Comparison of ENCODE assay signal across 8 mouse cellular contexts in genomic region chr5:122285029-122285766, GRCm38 (mm10). TPM values are rescaled to one million over a fixed set of nuclear protein-coding genes. Genes with fewer than 3 reads are reported as not detected.
DNase-seq lines count a peak whose midpoint lies in the region; ATAC-seq and TF ChIP-seq lines count a peak whose summit lies in the region.

No protein-coding gene starts in this region.

- peak; percentile 55 for TF ChIP-seq CTCF in intestine, postnatal 0 days (IDR thresholded peaks at IDR 0.05; ENCODE audit: low read depth)

- 0 out of 2 replicates have a peak, but pooled peaks cover 16% of the 10 kb centered on the region for H3K4me1 ChIP-seq in intestine, postnatal 0 days (replicated peaks; ENCODE audit: control insufficient read depth, insufficient read depth, low read length)
- peaks cover 45% of the 10 kb centered on the region for H3K4me1 ChIP-seq in liver, embryonic 16.5 days (ENCODE audit: control insufficient read depth, low read depth, low read length)
- peaks cover 12% of the 10 kb centered on the region for H3K4me1 ChIP-seq in neural tube, embryonic 14.5 days (ENCODE audit: control insufficient read depth, insufficient read depth, low read length)

- WGBS in intestine, postnatal 0 days, result under 1% methylated on average over 34 of the region's 34 CpGs
- under 1% methylated on average over 34 of the region's 34 CpGs for WGBS in liver, embryonic 16.5 days (ENCODE audit: insufficient replicate concordance)
- WGBS in neural tube, embryonic 14.5 days, result under 1% methylated on average over 32 of the region's 34 CpGs

- no peaks in the 10 kb centered on the region for H3K9me3 ChIP-seq in intestine, postnatal 0 days (ENCODE audit: control insufficient read depth)
- no peaks in the 10 kb centered on the region for H3K9me3 ChIP-seq in liver, embryonic 16.5 days (replicated peaks; ENCODE audit: control insufficient read depth, low read length)
- no peaks in the 10 kb centered on the region for H3K9me3 ChIP-seq in neural tube, embryonic 14.5 days (ENCODE audit: control insufficient read depth, low read length)

- no peaks in the 10 kb centered on the region for H3K27me3 ChIP-seq in intestine, postnatal 0 days (replicated peaks; ENCODE audit: control insufficient read depth, insufficient read depth, low read length)
- peaks cover 5% of the 10 kb centered on the region; the same call in 1 of the 2 replicates for H3K27me3 ChIP-seq in liver, embryonic 16.5 days (ENCODE audit: control insufficient read depth, insufficient read depth, low read depth, low read length)
- peaks cover 2% of the 10 kb centered on the region for H3K27me3 ChIP-seq in neural tube, embryonic 14.5 days (ENCODE audit: control insufficient read depth, insufficient read depth, low read length)

- peak; percentile 43 for DNase-seq in urinary bladder, postnatal 25 days (ENCODE audit: low spot score)
- no peak for DNase-seq in urinary bladder, adult 2 months (ENCODE audit: low spot score)
- DNase-seq in cerebellum, postnatal 36 days, result peak; percentile 60 to 68
- peak; percentile 63 for DNase-seq in gastrocnemius, postnatal 25 days
- peak; percentile 57 for DNase-seq in yolk sac, embryonic 10.5 days (ENCODE audit: low spot score)

- H3K36me3 ChIP-seq in intestine, postnatal 0 days (ENCODE audit: control insufficient read depth, insufficient read depth), result no peaks in the 10 kb centered on the region
- H3K36me3 ChIP-seq in liver, embryonic 16.5 days (ENCODE audit: control insufficient read depth, insufficient read depth), result peaks cover 6% of the 10 kb centered on the region; the same call in 1 of the 2 replicates
- no peaks in the 10 kb centered on the region for H3K36me3 ChIP-seq in neural tube, embryonic 14.5 days (ENCODE audit: control insufficient read depth, insufficient read depth, low read length)

- peak overlapping the region; percentile 100 for H3K4me3 ChIP-seq in intestine, postnatal 0 days (ENCODE audit: low read depth, low read length)
- peak overlapping the region; percentile 95 for H3K4me3 ChIP-seq in liver, embryonic 16.5 days (ENCODE audit: low read depth, low read length)
- H3K4me3 ChIP-seq in neural tube, embryonic 14.5 days (ENCODE audit: low read depth, low read length), result peak overlapping the region; percentile 93

- ATAC-seq in intestine, postnatal 0 days, result peak; percentile 15; the same call in 1 of the 2 replicates
- no peak for ATAC-seq in liver, embryonic 16.5 days (ENCODE audit: low read depth)
- ATAC-seq in neural tube, embryonic 14.5 days (ENCODE audit: low read depth), result peak; percentile 19; the same call in 1 of the 2 replicates

- peak overlapping the region; percentile 82 for H3K27ac ChIP-seq in intestine, postnatal 0 days (ENCODE audit: low read depth, low read length)
- peak overlapping the region; percentile 50 for H3K27ac ChIP-seq in liver, embryonic 16.5 days (ENCODE audit: low read length)
- peak overlapping the region; percentile 88 for H3K27ac ChIP-seq in neural tube, embryonic 14.5 days (ENCODE audit: low read depth, low read length)

- H3K4me2 ChIP-seq in intestine, postnatal 0 days (replicated peaks; ENCODE audit: low read depth), result peak overlapping the region; percentile 94
- H3K4me2 ChIP-seq in liver, embryonic 16.5 days (ENCODE audit: low read depth, low read length), result peak overlapping the region; percentile 93
- peak overlapping the region; percentile 89 for H3K4me2 ChIP-seq in neural tube, embryonic 14.5 days (ENCODE audit: low read depth, low read length)

- H3K9ac ChIP-seq in intestine, postnatal 0 days (ENCODE audit: low read depth, low read length), result peak overlapping the region; percentile 97
- H3K9ac ChIP-seq in liver, embryonic 16.5 days (ENCODE audit: low read depth, low read length), result peak overlapping the region; percentile 90
- peak overlapping the region; percentile 94 for H3K9ac ChIP-seq in neural tube, embryonic 14.5 days (replicated peaks; ENCODE audit: low read depth, low read length)

RNA-seq across cellular contexts. Expression of gene Pptc7, which starts 1.0 kb away (rescaled TPM):
- 22.6 and 25.2 TPM in 2 replicates for polyA plus RNA-seq in urinary bladder, adult 2 months (2012; rRNA removed)
- 10 to 100 TPM; 78.9 to 87.0 TPM for total RNA-seq in gastrocnemius, postnatal 25 days (2021)
- polyA plus RNA-seq in intestine, postnatal 0 days (2015; fragmentation: Nextera tagmentation; extraction: Ambion mirVana), result 13.0 and 13.6 TPM in 2 replicates
- polyA plus RNA-seq in liver, embryonic 16.5 days (2015; fragmentation: Nextera tagmentation; extraction: Ambion mirVana), result 3.4 and 4.1 TPM in 2 replicates
- 9.2 and 9.9 TPM in 2 replicates for polyA plus RNA-seq in neural tube, embryonic 14.5 days (2014; fragmentation: Nextera tagmentation; extraction: Ambion mirVana)

RNA-seq across cellular contexts. Expression of gene Tctn1, which starts 20.9 kb away (rescaled TPM):
- 15.6 and 17.7 TPM in 2 replicates for polyA plus RNA-seq in urinary bladder, adult 2 months (2012; rRNA removed)
- 1 to 10 TPM; 1.9 to 2.2 TPM for total RNA-seq in gastrocnemius, postnatal 25 days (2021)
- polyA plus RNA-seq in intestine, postnatal 0 days (2015; fragmentation: Nextera tagmentation; extraction: Ambion mirVana), result 1.6 and 1.9 TPM in 2 replicates
- polyA plus RNA-seq in liver, embryonic 16.5 days (2015; fragmentation: Nextera tagmentation; extraction: Ambion mirVana), result 0.74 and 0.78 TPM in 2 replicates
- polyA plus RNA-seq in neural tube, embryonic 14.5 days (2014; fragmentation: Nextera tagmentation; extraction: Ambion mirVana), result 5.5 and 7.1 TPM in 2 replicates
